Mouse (Mus musculus) lung, postnatal 0 days (tissue): ENCODE data around the gene Creld2. TPM values are rescaled to one million over a fixed set of nuclear protein-coding genes. Genes with fewer than 3 reads are reported as not detected.

ENCODE experiments used
- ATAC-seq: fragments of 200-750 bp; cut with Nextera tagmentation; 2 replicates; pipeline ENCODE4 v1.8.0; 2017; ENCODE audit warnings: moderate library complexity
- DNase-seq: peaks from one replicate; pipeline ENCODE4 v3.0.0-alpha.2; 2016; ENCODE audit warnings: low spot score
- H3K27ac ChIP-seq: fragments of 300-500 bp; sonication (generic); 2 replicates; pipeline ENCODE4 v1.5.1; 2014; ENCODE audit warnings: antibody characterized with exemption, mild to moderate bottlenecking, low read length, mixed read lengths
- H3K27me3 ChIP-seq: fragments of 300-500 bp; sonication (generic); replicated peaks from 2 replicates; pipeline ENCODE4 v1.6.1; 2014; ENCODE audit warnings: low read length, mixed read lengths; ENCODE audit not compliant: insufficient read depth
- H3K36me3 ChIP-seq: fragments of 300-500 bp; sonication (generic); 2 replicates; pipeline ENCODE4 v1.6.1; 2014; ENCODE audit warnings: low read length, mixed read lengths; ENCODE audit not compliant: insufficient read depth
- H3K4me1 ChIP-seq: fragments of 300-500 bp; sonication (generic); 2 replicates; pipeline ENCODE4 v1.6.1; 2014; ENCODE audit warnings: antibody characterized with exemption, low read depth, low read length, mixed read lengths; ENCODE audit not compliant: insufficient read depth
- H3K4me2 ChIP-seq: fragments of 300-500 bp; sonication (generic); replicated peaks from 2 replicates; pipeline ENCODE4 v1.6.1; 2014; ENCODE audit warnings: low read depth, mild to moderate bottlenecking, low read length, moderate library complexity, mixed read lengths
- H3K4me3 ChIP-seq: fragments of 300-500 bp; sonication (generic); 2 replicates; pipeline ENCODE4 v1.5.1; 2014; ENCODE audit warnings: low read depth, low read length
- H3K9ac ChIP-seq: fragments of 300-500 bp; sonication (generic); replicated peaks from 2 replicates; pipeline ENCODE4 v1.6.1; 2014; ENCODE audit warnings: low read depth, mild to moderate bottlenecking
- H3K9me3 ChIP-seq: fragments of 300-500 bp; sonication (generic); 2 replicates; pipeline ENCODE4 v1.6.1; 2016; ENCODE audit warnings: low read length, mixed read lengths
- CTCF ChIP-seq: IDR thresholded peaks from 2 replicates; pipeline ENCODE4 v1.5.1; 2016; ENCODE audit warnings: antibody characterized with exemption, mild to moderate bottlenecking
- EP300 ChIP-seq: IDR thresholded peaks from 2 replicates; pipeline ENCODE4 v1.6.1; 2016; ENCODE audit warnings: antibody characterized with exemption, mild to moderate bottlenecking, control low read depth
- WGBS: fragments of 180-500 bp; shearing (Covaris S2); extraction: QIAGEN DNeasy Blood & Tissue Kit; methylation state at CpG from one replicate; pipeline ENCODE4 v1.1.7; 2014; 5-methylcytosine and 5-hydroxymethylcytosine counted together
- polyA plus RNA-seq: library from polyadenylated mRNA; unstranded; fragments of >200 nt; fragmentation: Nextera tagmentation; extraction: Ambion mirVana; gene quantifications from 2 replicates; pipeline ENCODE4 v1.2.1, GENCODE M21; 2015

Creld2 gene
- polyA plus RNA-seq, 1 experiment from 2014 or later, result 62.6 TPM

- Histone ChIP-seq H3K9ac (no peak overlapping the region), H3K27me3 (no peaks in the 10 kb centered on the region), H3K4me1 (no peaks in the 10 kb centered on the region; the same call in 1 of the 2 replicates), H3K36me3 (peaks cover 20% of the 10 kb centered on the region; the same call in 1 of the 2 replicates), H3K4me2 (no peak overlapping the region), H3K4me3 (no peak overlapping the region), H3K27ac (no peak overlapping the region), H3K9me3 (no peaks in the 10 kb centered on the region)
- DNase-seq, result peak; percentile 61
- no peak for TF ChIP-seq EP300
- TF ChIP-seq CTCF, result peak; percentile 77
- WGBS, result 21% methylated on average over 9 of the region's 9 CpGs
- ATAC-seq, result peak; percentile 69
Measured at GRCm38 (mm10) chr15:88827991-88828799, 8.7 kb downstream of the Creld2 start.

- Histone ChIP-seq H3K27ac (no peak overlapping the region), H3K9me3 (no peaks in the 10 kb centered on the region), H3K27me3 (no peaks in the 10 kb centered on the region), H3K4me3 (no peak overlapping the region), H3K4me2 (no peak overlapping the region), H3K36me3 (peaks cover 12% of the 10 kb centered on the region; the same call in 1 of the 2 replicates), H3K9ac (no peak overlapping the region), H3K4me1 (no peaks in the 10 kb centered on the region; the same call in 1 of the 2 replicates)
- DNase-seq (peak; percentile 89), ATAC-seq (peak; percentile 94)
- 50% methylated on average over 16 of the region's 17 CpGs for WGBS
- TF ChIP-seq CTCF, result peak; percentile 88
- no peak for TF ChIP-seq EP300
Measured at GRCm38 (mm10) chr15:88828800-88829705, 9.6 kb downstream of the Creld2 start.

- H3K9me3 ChIP-seq, result no peaks in the 10 kb centered on the region
- 0 out of 2 replicates have a peak, but pooled peaks cover 5% of the 10 kb centered on the region for H3K36me3 ChIP-seq
- 73% methylated on average over 6 of the region's 6 CpGs for WGBS
- H3K9ac ChIP-seq, result no peak overlapping the region
- H3K27ac ChIP-seq, result no peak overlapping the region
- H3K4me1 ChIP-seq, result no peaks in the 10 kb centered on the region; the same call in 1 of the 2 replicates
- no peaks in the 10 kb centered on the region for H3K27me3 ChIP-seq
- ATAC-seq (no peak), DNase-seq (no peak)
- no peak overlapping the region for H3K4me3 ChIP-seq
- H3K4me2 ChIP-seq, result no peak overlapping the region
- TF ChIP-seq EP300 (no peak), CTCF (no peak)
Measured at GRCm38 (mm10) chr15:88829791-88830440, 10.5 kb downstream of the Creld2 start.

- no peak for ATAC-seq
- H3K4me1 ChIP-seq, result no peaks in the 10 kb centered on the region; the same call in 1 of the 2 replicates
- no peak overlapping the region for H3K4me3 ChIP-seq
- no peak overlapping the region for H3K4me2 ChIP-seq
- no peaks in the 10 kb centered on the region for H3K27me3 ChIP-seq
- H3K9ac ChIP-seq, result no peak overlapping the region
- no peak for DNase-seq
- no peak overlapping the region for H3K27ac ChIP-seq
- H3K36me3 ChIP-seq, result 0 out of 2 replicates have a peak, but pooled peaks cover 5% of the 10 kb centered on the region
- WGBS, result 81% methylated on average over 5 of the region's 5 CpGs
- no peaks in the 10 kb centered on the region for H3K9me3 ChIP-seq
- TF ChIP-seq CTCF (no peak), EP300 (no peak)
Measured at GRCm38 (mm10) chr15:88830696-88831095, 11.2 kb downstream of the Creld2 start.

- ATAC-seq (peak; percentile 62), DNase-seq (peak; percentile 83)
- Histone ChIP-seq H3K27ac (peak overlapping the region; percentile 71), H3K27me3 (no peaks in the 10 kb centered on the region), H3K4me2 (no peak overlapping the region), H3K9ac (no peak overlapping the region), H3K36me3 (0 out of 2 replicates have a peak, but pooled peaks cover 5% of the 10 kb centered on the region), H3K4me3 (no peak overlapping the region), H3K9me3 (no peaks in the 10 kb centered on the region), H3K4me1 (no peaks in the 10 kb centered on the region; the same call in 1 of the 2 replicates)
- TF ChIP-seq CTCF, result no peak
- peak; percentile 92 for TF ChIP-seq EP300
- WGBS, result 40% methylated on average over 5 of the region's 5 CpGs
Measured at GRCm38 (mm10) chr15:88831482-88831881, 12.0 kb downstream of the Creld2 start.
